Mouse (Mus musculus) liver, embryonic 14.5 days (tissue): ENCODE measurements around the gene Utrn. TPM values are rescaled to one million over a fixed set of nuclear protein-coding genes. Genes with fewer than 3 reads are reported as not detected.

Experiments used
- ATAC-seq: fragments of 200-750 bp; cut with Nextera tagmentation; 2 replicates; pipeline ENCODE4 v1.8.0; 2017; ENCODE audit warnings: moderate number of reproducible peaks, mild to moderate bottlenecking, moderate library complexity; ENCODE audit not compliant: insufficient read depth
- DNase-seq, 3 experiments: peaks; one replicate each; pipeline ENCODE4 v3.0.0-alpha.2; 2012 to 2013; ENCODE audit warnings: low read depth in 3 of 3, low spot score in 3 of 3
- H3K27ac ChIP-seq: fragments of 300-500 bp; sonication (generic); 2 replicates; pipeline ENCODE4 v1.5.1; 2014; ENCODE audit warnings: moderate library complexity, mild to moderate bottlenecking, control low read depth, inconsistent platforms
- H3K27me3 ChIP-seq: fragments of 300-500 bp; sonication (generic); 2 replicates; pipeline ENCODE4 v1.6.1; 2014; ENCODE audit warnings: mild to moderate bottlenecking, low read length, moderate library complexity; ENCODE audit not compliant: control insufficient read depth, insufficient read depth
- H3K36me3 ChIP-seq: fragments of 300-500 bp; sonication (generic); replicated peaks from 2 replicates; pipeline ENCODE4 v1.6.1; 2014; ENCODE audit warnings: low read depth; ENCODE audit not compliant: control insufficient read depth, insufficient read depth
- H3K4me1 ChIP-seq, 2 experiments: fragments of 200-500 bp in 1 of 2; fragments of 300-500 bp in 1 of 2; sonication (generic) in 1 of 2; replicated peaks; 2 replicates each; pipeline ENCODE4 v1.6.1; 2012 to 2014; ENCODE audit warnings: antibody characterized with exemption in 1 of 2, inconsistent platforms in 1 of 2, low read length in 1 of 2; ENCODE audit not compliant: control insufficient read depth in 2 of 2, insufficient read depth in 2 of 2
- H3K4me2 ChIP-seq: fragments of 300-500 bp; sonication (generic); 2 replicates; pipeline ENCODE4 v1.6.1; 2014; ENCODE audit warnings: low read depth, mild to moderate bottlenecking, control low read depth, moderate library complexity
- H3K4me3 ChIP-seq, 2 experiments: fragments of 200-500 bp in 1 of 2; fragments of 300-500 bp in 1 of 2; sonication (generic) in 1 of 2; 2 replicates each; pipeline ENCODE4 v1.5.1; 2012 to 2014; ENCODE audit warnings: low read depth in 2 of 2, low read length in 2 of 2, mild to moderate bottlenecking in 2 of 2, control low read depth in 1 of 2, inconsistent platforms in 1 of 2, moderate library complexity in 1 of 2; ENCODE audit not compliant: insufficient read depth in 1 of 2
- H3K9ac ChIP-seq: fragments of 300-500 bp; sonication (generic); replicated peaks from 2 replicates; pipeline ENCODE4 v1.6.1; 2014; ENCODE audit warnings: mild to moderate bottlenecking, control low read depth, moderate library complexity
- H3K9me3 ChIP-seq: fragments of 300-500 bp; sonication (generic); 2 replicates; pipeline ENCODE4 v1.6.1; 2016; ENCODE audit warnings: low read length, mixed read lengths; ENCODE audit not compliant: control insufficient read depth
- CTCF ChIP-seq: IDR thresholded peaks from 2 replicates; pipeline ENCODE4 v1.5.1; 2016; ENCODE audit warnings: antibody characterized with exemption, low read depth, control low read depth
- EP300 ChIP-seq: IDR thresholded peaks from 2 replicates; pipeline ENCODE4 v1.6.1; 2016; ENCODE audit warnings: antibody characterized with exemption, low read depth
- WGBS: fragments of 180-500 bp; shearing (Covaris S2); extraction: QIAGEN DNeasy Blood & Tissue Kit; methylation state at CpG from one replicate; pipeline ENCODE4 v1.1.7; 2014; ENCODE audit not compliant: insufficient replicate concordance; 5-methylcytosine and 5-hydroxymethylcytosine counted together
- polyA plus RNA-seq, 2 experiments: library from polyadenylated mRNA; depleted of rRNA in 1 of 2; stranded (reverse) in 1 of 2; unstranded in 1 of 2; fragments of >200 nt; fragmentation: Nextera tagmentation in 1 of 2; extraction: Ambion mirVana in 1 of 2; gene quantifications; 2 replicates each; pipeline versions ENCODE4 v1.2.1 to v1.2.3; 2012 to 2014

Gene Utrn
- polyA plus RNA-seq, 2 experiments, result 2.7 to 4.4 TPM

DNA sequence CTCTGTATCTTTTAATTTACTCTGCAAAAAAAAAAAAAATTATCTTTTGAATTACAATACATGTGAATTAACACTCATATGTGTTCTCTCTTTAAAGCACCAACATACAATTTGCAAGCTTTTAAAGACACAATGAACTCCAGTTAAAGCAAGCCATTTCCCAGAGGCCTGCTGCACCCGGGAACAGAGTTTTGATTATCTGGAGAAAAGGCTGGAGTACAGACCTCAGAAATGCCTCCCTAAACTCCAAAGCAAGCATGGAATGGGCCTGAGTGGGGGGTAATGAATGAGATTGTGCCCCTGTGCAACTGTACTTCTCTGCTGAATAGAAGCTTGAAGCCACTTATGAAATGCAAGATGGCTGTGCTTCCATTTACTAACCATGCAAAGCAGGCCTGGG is 281.8 kb downstream of the Utrn start:
- Histone ChIP-seq H3K4me2 (no peak overlapping the region), H3K4me1 (no peaks in the 10 kb centered on the region; a peak in 1 of 4 replicates), H3K36me3 (no peaks in the 10 kb centered on the region), H3K9me3 (no peaks in the 10 kb centered on the region), H3K4me3 (no peak overlapping the region), H3K27ac (no peak overlapping the region), H3K27me3 (no peaks in the 10 kb centered on the region), H3K9ac (no peak overlapping the region)
- WGBS, result 78% methylated on average over 1 of the region's 1 CpGs
- ATAC-seq, result no peak
- TF ChIP-seq CTCF (no peak), EP300 (no peak)
- no peak for DNase-seq

DNA sequence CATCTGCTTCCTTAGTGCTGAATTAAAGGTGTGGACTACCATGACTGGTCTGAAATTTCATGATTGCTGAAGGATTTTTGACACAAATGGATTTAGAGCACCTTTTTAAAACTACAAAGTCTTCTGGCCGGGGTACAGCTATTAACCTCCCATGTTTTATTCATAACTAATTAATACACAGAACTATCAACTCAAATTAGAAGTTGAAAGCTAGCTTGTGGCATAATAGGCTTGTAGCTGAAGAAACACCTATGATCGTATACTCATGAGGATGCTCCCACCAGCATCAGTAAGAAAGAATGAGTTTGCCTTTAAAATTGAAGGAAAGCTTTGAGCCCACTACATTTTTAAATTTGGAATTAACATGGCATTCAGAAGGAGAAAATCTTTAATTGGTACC is 282.3 kb downstream of the Utrn start:
- H3K27ac ChIP-seq, result no peak overlapping the region
- no peak for DNase-seq
- 67% methylated on average over 2 of the region's 2 CpGs for WGBS
- no peaks in the 10 kb centered on the region; a peak in 1 of 4 replicates for H3K4me1 ChIP-seq
- no peak overlapping the region for H3K4me3 ChIP-seq
- H3K9me3 ChIP-seq, result no peaks in the 10 kb centered on the region
- no peaks in the 10 kb centered on the region for H3K36me3 ChIP-seq
- no peak overlapping the region for H3K9ac ChIP-seq
- no peak overlapping the region for H3K4me2 ChIP-seq
- no peak for TF ChIP-seq EP300
- no peak for TF ChIP-seq CTCF
- ATAC-seq, result no peak
- H3K27me3 ChIP-seq, result no peaks in the 10 kb centered on the region

DNA sequence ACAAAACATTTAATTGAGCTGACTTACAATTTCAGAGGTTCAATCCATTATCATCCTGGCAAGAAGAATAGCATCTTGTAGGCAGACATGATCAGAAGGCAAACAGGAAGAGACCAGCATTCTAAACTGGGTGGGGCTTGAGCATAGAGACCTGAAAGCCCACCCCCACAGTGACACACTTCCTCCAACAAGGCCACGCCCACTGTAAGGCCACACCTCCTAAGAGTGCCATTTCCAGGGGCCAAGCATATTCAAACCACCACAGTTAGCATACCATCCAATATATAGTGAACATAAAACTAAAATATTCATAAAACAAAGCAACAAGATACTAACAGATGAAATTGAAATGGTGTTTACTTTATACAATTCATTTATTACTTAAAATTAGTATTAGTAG is 283.0 kb downstream of the Utrn start:
- no peak overlapping the region for H3K4me2 ChIP-seq
- ATAC-seq (no peak), DNase-seq (no peak)
- no peak overlapping the region for H3K4me3 ChIP-seq
- H3K27me3 ChIP-seq, result no peaks in the 10 kb centered on the region
- TF ChIP-seq CTCF, result no peak
- TF ChIP-seq EP300, result no peak
- no peaks in the 10 kb centered on the region for H3K9me3 ChIP-seq
- 28% methylated on average over 1 of the region's 1 CpGs for WGBS
- no peak overlapping the region for H3K9ac ChIP-seq
- no peak overlapping the region for H3K27ac ChIP-seq
- H3K4me1 ChIP-seq, result no peaks in the 10 kb centered on the region; a peak in 1 of 4 replicates
- H3K36me3 ChIP-seq, result no peaks in the 10 kb centered on the region

DNA sequence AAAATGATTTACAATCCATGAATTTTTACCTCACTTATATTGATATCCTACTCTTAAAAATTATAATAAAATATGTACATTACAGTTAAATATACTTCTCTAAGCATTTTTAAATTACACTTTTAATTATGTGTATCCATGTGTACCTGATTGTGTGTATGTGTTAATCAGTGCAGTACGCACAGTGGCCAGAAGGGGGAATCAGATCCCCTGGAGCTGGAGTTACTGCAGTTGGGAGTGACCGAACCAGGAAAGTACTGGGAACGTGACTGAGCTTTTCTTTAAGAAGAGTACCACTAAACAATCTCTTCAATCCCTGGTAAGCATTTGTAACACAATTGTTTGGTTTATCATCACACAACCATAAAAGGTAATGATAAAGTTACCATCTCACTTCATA is 285.7 kb downstream of the Utrn start:
- peaks cover 0 to 3% of the 10 kb centered on the region in 2 experiments; a peak in 1 of 4 replicates for H3K4me1 ChIP-seq
- TF ChIP-seq EP300 (no peak), CTCF (peak; percentile 38)
- H3K4me3 ChIP-seq, result no peak overlapping the region
- no peak for ATAC-seq
- no peak overlapping the region for H3K27ac ChIP-seq
- DNase-seq, result no peak
- H3K9ac ChIP-seq, result no peak overlapping the region
- H3K4me2 ChIP-seq, result no peak overlapping the region
- no peaks in the 10 kb centered on the region for H3K27me3 ChIP-seq
- 70% methylated on average over 3 of the region's 3 CpGs for WGBS
- no peaks in the 10 kb centered on the region for H3K9me3 ChIP-seq
- H3K36me3 ChIP-seq, result no peaks in the 10 kb centered on the region

DNA sequence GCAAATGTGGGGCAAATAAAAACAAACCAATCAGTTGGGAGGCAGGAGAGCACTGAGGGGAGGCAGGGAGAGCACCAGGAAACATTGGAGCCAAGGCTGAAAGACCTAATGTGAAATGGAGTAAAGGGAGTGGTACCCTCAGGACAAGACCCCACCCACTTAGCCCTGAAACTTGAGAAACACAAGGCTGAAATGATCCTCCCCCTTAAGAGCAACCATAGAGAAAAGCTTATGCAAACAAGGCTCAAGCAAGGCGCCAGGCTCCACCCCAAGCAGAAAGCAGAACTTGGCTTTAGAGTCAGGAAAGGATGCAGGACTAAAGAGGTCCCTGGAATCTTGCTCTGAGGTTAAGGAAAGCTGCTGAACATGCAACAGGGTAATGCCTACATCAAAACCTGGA is 290.1 kb downstream of the Utrn start:
- no peak overlapping the region for H3K4me3 ChIP-seq
- H3K4me2 ChIP-seq, result no peak overlapping the region
- ATAC-seq, result peak; percentile 33; the same call in 1 of the 2 replicates
- WGBS, result 10% methylated on average over 1 of the region's 1 CpGs
- H3K36me3 ChIP-seq, result no peaks in the 10 kb centered on the region
- no peak overlapping the region for H3K9ac ChIP-seq
- H3K27me3 ChIP-seq, result no peaks in the 10 kb centered on the region
- no peak for DNase-seq
- no peak for TF ChIP-seq EP300
- no peak for TF ChIP-seq CTCF
- H3K27ac ChIP-seq, result no peak overlapping the region
- H3K9me3 ChIP-seq, result no peaks in the 10 kb centered on the region
- H3K4me1 ChIP-seq, result peaks cover 0 to 3% of the 10 kb centered on the region in 2 experiments; a peak in 1 of 4 replicates
